Mouse (Mus musculus) heart, postnatal 0 days (tissue): ENCODE measurements around the gene Aspscr1.

Source experiments
- CTCF ChIP-seq: IDR thresholded peaks from 2 replicates; pipeline ENCODE4 v1.5.1; 2016; ENCODE audit warnings: antibody characterized with exemption, control low read depth, low read depth
- EP300 ChIP-seq: IDR thresholded peaks from 2 replicates; pipeline ENCODE4 v1.6.1; 2016; ENCODE audit warnings: antibody characterized with exemption, low read depth

GRCm38 (mm10) chr11:120654741-120655140 lies 18.0 kb upstream of the Aspscr1 start:
- TF ChIP-seq EP300 (no peak), CTCF (no peak)
